Mouse (Mus musculus): ENCODE results near the gene Tmem51.

The Tmem51 gene

GRCm38 (mm10) chr4:142080901-142081630 lies 3.0 kb downstream of the Tmem51 start:
- DNase-seq: peak; percentile 69 to 85

GRCm38 (mm10) chr4:142080487-142080767 lies 3.7 kb downstream of the Tmem51 start:
- DNase-seq: no peak

- DNase-seq: no peak
Measured at GRCm38 (mm10) chr4:142079629-142080486, 4.2 kb downstream of the Tmem51 start.

- peak; percentile 75 to 84 for DNase-seq
Measured at GRCm38 (mm10) chr4:142077572-142078271, 6.4 kb downstream of the Tmem51 start.

- DNase-seq: no peak
Measured at GRCm38 (mm10) chr4:142076883-142077282, 7.2 kb downstream of the Tmem51 start.

- DNase-seq: no peak
Measured at GRCm38 (mm10) chr4:142075931-142076330, 8.2 kb downstream of the Tmem51 start.

GRCm38 (mm10) chr4:142074060-142074732 lies 9.9 kb downstream of the Tmem51 start:
- DNase-seq: no peak

GRCm38 (mm10) chr4:142071243-142071991 lies 12.7 kb downstream of the Tmem51 start:
- DNase-seq: no peak

GRCm38 (mm10) chr4:142070840-142071239 lies 13.3 kb downstream of the Tmem51 start:
- peak; percentile 80 to 86 for DNase-seq

GRCm38 (mm10) chr4:142068899-142069812 lies 14.9 kb downstream of the Tmem51 start:
- no peak for DNase-seq

GRCm38 (mm10) chr4:142066576-142066975 lies 17.5 kb downstream of the Tmem51 start:
- DNase-seq: peak; percentile 64 to 68

GRCm38 (mm10) chr4:142065835-142066234 lies 18.3 kb downstream of the Tmem51 start:
- no peak for DNase-seq

- peak; percentile 66 to 78 for DNase-seq
Measured at GRCm38 (mm10) chr4:142065270-142065669, 18.8 kb downstream of the Tmem51 start.

GRCm38 (mm10) chr4:142064582-142065228 lies 19.4 kb downstream of the Tmem51 start:
- DNase-seq: peak; percentile 52 to 64

- peak in 1 of 2 experiments; percentile 17 for DNase-seq
Measured at GRCm38 (mm10) chr4:142063057-142063534, 21.0 kb downstream of the Tmem51 start.

GRCm38 (mm10) chr4:142061485-142062240 lies 22.4 kb downstream of the Tmem51 start:
- no peak for DNase-seq

GRCm38 (mm10) chr4:142060455-142061378 lies 23.4 kb downstream of the Tmem51 start:
- DNase-seq: peak in 1 of 2 experiments; percentile 25

GRCm38 (mm10) chr4:142059841-142060193 lies 24.3 kb downstream of the Tmem51 start:
- DNase-seq: no peak

Data from kidney, postnatal 36 days (tissue).